Mouse (Mus musculus) hindbrain, embryonic 13.5 days (tissue): Measurements from ENCODE around the gene Kbtbd3. TPM values are rescaled to one million over a fixed set of nuclear protein-coding genes. Genes with fewer than 3 reads are reported as not detected.

Experiments
- ATAC-seq: fragments of 200-750 bp; cut with Nextera tagmentation; 2 replicates; pipeline ENCODE4 v1.8.0; 2017; ENCODE audit warnings: moderate TSS enrichment; ENCODE audit not compliant: low FRiP score
- H3K27ac ChIP-seq: fragments of 300-500 bp; sonication (generic); 2 replicates; pipeline ENCODE4 v1.5.1; 2015; ENCODE audit warnings: inconsistent platforms, mild to moderate bottlenecking, moderate library complexity
- H3K27me3 ChIP-seq: fragments of 300-500 bp; sonication (generic); 2 replicates; pipeline ENCODE4 v1.6.1; 2015; ENCODE audit warnings: mild to moderate bottlenecking, inconsistent platforms
- H3K36me3 ChIP-seq: fragments of 300-500 bp; sonication (generic); 2 replicates; pipeline ENCODE4 v1.6.1; 2015; ENCODE audit warnings: mild to moderate bottlenecking, inconsistent platforms
- H3K4me1 ChIP-seq: fragments of 300-500 bp; sonication (generic); replicated peaks from 2 replicates; pipeline ENCODE4 v1.6.1; 2015; ENCODE audit warnings: inconsistent platforms
- H3K4me2 ChIP-seq: fragments of 300-500 bp; sonication (generic); 2 replicates; pipeline ENCODE4 v1.6.1; 2015; ENCODE audit warnings: inconsistent platforms, mild to moderate bottlenecking, moderate library complexity
- H3K4me3 ChIP-seq: fragments of 300-500 bp; sonication (generic); 2 replicates; pipeline ENCODE4 v1.5.1; 2015; ENCODE audit warnings: mild to moderate bottlenecking, inconsistent platforms
- H3K9ac ChIP-seq: fragments of 300-500 bp; sonication (generic); 2 replicates; pipeline ENCODE4 v1.6.1; 2015; ENCODE audit warnings: mild to moderate bottlenecking, inconsistent platforms
- H3K9me3 ChIP-seq: fragments of 300-500 bp; sonication (generic); 2 replicates; pipeline ENCODE4 v1.6.1; 2016; ENCODE audit warnings: inconsistent platforms
- WGBS: fragments of 180-500 bp; shearing (Covaris S2); methylation state at CpG from one replicate; pipeline ENCODE4 v1.1.7; 2015; 5-methylcytosine and 5-hydroxymethylcytosine counted together
- microRNA-seq: library from miRNA; unstranded; fragments of <30 nt; microRNA quantifications from one replicate; pipeline ENCODE4, GENCODE M21; 2016
- polyA plus RNA-seq: library from polyadenylated mRNA; unstranded; fragments of >200 nt; fragmentation: Nextera tagmentation; extraction: Ambion mirVana; gene quantifications from 2 replicates; pipeline ENCODE4 v1.2.1, GENCODE M21; 2015

The Kbtbd3 gene
- polyA plus RNA-seq, 1 experiment from 2014 or later: 11.4 TPM

GRCm38 (mm10) chr9:4318939-4319721 is 9.5 kb downstream of the Kbtbd3 start:
- ATAC-seq: no peak
- 89% methylated on average over 6 of the region's 6 CpGs for WGBS
- H3K27me3 ChIP-seq: no peaks in the 10 kb centered on the region

GRCm38 (mm10) chr9:4353163-4353562 is 43.5 kb downstream of the Kbtbd3 start:
- Histone ChIP-seq H3K4me1 (no peaks in the 10 kb centered on the region), H3K27ac (no peak overlapping the region), H3K27me3 (no peaks in the 10 kb centered on the region), H3K4me2 (no peak overlapping the region), H3K9ac (no peak overlapping the region), H3K36me3 (no peaks in the 10 kb centered on the region), H3K4me3 (no peak overlapping the region), H3K9me3 (no peaks in the 10 kb centered on the region)
- no peak for ATAC-seq
- 100% methylated on average over 1 of the region's 1 CpGs for WGBS

More at GRCm38 (mm10) chr9:4318939-4319721, 9.5 kb downstream of the Kbtbd3 start:
- H3K9ac ChIP-seq: no peak overlapping the region
- H3K9me3 ChIP-seq: no peaks in the 10 kb centered on the region
- peaks cover 23% of the 10 kb centered on the region for H3K36me3 ChIP-seq
- H3K4me1 ChIP-seq: no peaks in the 10 kb centered on the region
- no peak overlapping the region for H3K27ac ChIP-seq
- H3K4me2 ChIP-seq: no peak overlapping the region
- no peak overlapping the region for H3K4me3 ChIP-seq

GRCm38 (mm10) chr9:4375828-4376639 is 66.4 kb downstream of the Kbtbd3 start, which contains the start of gene Msantd4:
Msantd4 (plus strand) TSS chr9:4376562.
- Histone ChIP-seq H3K27me3 (no peaks in the 10 kb centered on the region), H3K27ac (peak within 1 kb of the TSS; percentile 87), H3K9me3 (no peaks in the 10 kb centered on the region), H3K9ac (peak within 1 kb of the TSS; percentile 78), H3K4me2 (peak within 1 kb of the TSS; percentile 64), H3K36me3 (no peaks in the 10 kb centered on the region), H3K4me1 (peaks cover 32% of the 10 kb centered on the region), H3K4me3 (peak within 1 kb of the TSS; percentile 71)
- ATAC-seq: peak; percentile 100
- WGBS: 2% methylated on average over 31 of the region's 31 CpGs

- H3K36me3 ChIP-seq: 0 out of 2 replicates have a peak, but pooled peaks cover 2% of the 10 kb centered on the region
- peak overlapping the region; percentile 64 for H3K4me2 ChIP-seq
- H3K4me1 ChIP-seq: peaks cover 32% of the 10 kb centered on the region
- H3K27ac ChIP-seq: peak overlapping the region; percentile 80
- no peaks in the 10 kb centered on the region for H3K27me3 ChIP-seq
- H3K4me3 ChIP-seq: peak overlapping the region; percentile 71
- H3K9ac ChIP-seq: peak overlapping the region; percentile 78
- no peaks in the 10 kb centered on the region for H3K9me3 ChIP-seq
- WGBS: under 1% methylated on average over 15 of the region's 15 CpGs
- ATAC-seq: peak; percentile 82; the same call in 1 of the 2 replicates
Observed at GRCm38 (mm10) chr9:4376640-4377120, 67.0 kb downstream of the Kbtbd3 start.

Small RNA genes within 50 kb of the gene (microRNA-seq; reads per million reads assigned to microRNA genes)
- gene Gm22195 (not detected), gene Gm23992 (not detected)

Other genes starting within 250 kb of the Kbtbd3 start
- 33.9 and 34.5 TPM in 2 replicates for gene Aasdhppt, start 362 bp upstream of the Kbtbd3 start, polyA plus RNA-seq
- 49.4 and 56.9 TPM in 2 replicates for gene Msantd4, start 66.7 kb downstream of the Kbtbd3 start, polyA plus RNA-seq